Mouse (Mus musculus): Measurements from ENCODE around the gene Scn2a.

- TF ChIP-seq CTCF (IDR thresholded peaks at IDR 0.05; ENCODE audit: borderline replicate concordance, insufficient read depth, low read length) (no peak), POLR2A (IDR thresholded peaks at IDR 0.05; ENCODE audit: low read depth, low read length) (no peak)
These were observed 36.5 kb downstream of the Scn2a start for GRCm38 (mm10) chr2:65657031-65657430.
